Mouse (Mus musculus) testis, adult 2 months (tissue): Measurements from ENCODE around the gene Synpo2.

Source experiments
- CTCF ChIP-seq: fragments of 200-500 bp; IDR thresholded peaks from 2 replicates; pipeline ENCODE4 v1.5.1; 2012; ENCODE audit warnings: low read depth, mild to moderate bottlenecking, inconsistent platforms, low read length, moderate library complexity; ENCODE audit not compliant: control insufficient read depth, insufficient read depth, insufficient replicate concordance
- POLR2A ChIP-seq: fragments of 200-500 bp; IDR thresholded peaks from 2 replicates; pipeline ENCODE4 v1.6.1; 2012; ENCODE audit warnings: low read depth, mild to moderate bottlenecking, inconsistent platforms, low read length, moderate library complexity; ENCODE audit not compliant: control insufficient read depth

DNA sequence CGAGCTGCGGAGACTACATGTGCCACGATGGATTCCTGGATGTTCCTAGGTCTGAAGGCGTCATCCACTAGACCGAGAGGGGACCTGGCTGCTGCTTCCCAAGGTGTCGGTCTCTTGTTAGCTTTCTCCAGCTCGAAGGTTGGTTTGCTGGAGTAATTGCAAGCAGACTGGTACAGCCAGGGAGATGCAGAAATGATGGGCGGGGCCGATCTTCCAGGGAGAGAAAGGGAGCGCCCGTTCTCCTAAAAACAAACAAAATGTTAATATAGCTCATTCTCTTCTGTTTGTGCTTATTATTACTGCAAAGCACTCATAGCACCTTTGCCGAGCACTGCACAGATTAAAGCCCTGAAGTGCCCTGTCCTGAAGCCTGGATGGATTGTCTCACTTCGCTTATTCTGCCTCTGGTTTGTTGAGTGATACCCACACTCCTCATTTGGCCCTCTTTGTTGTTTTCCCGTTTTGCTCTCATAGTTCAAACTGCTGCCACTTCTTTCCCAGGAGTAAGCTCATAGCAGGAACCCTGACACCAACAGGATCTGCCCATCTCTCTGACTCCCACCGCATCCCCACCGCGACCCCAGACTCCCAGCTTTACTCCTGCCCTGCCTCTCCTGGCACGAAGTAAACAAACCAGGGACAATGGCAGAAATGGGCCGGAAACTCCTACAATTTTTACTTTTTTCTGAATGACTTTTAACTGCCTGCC, 155.8 kb downstream of the Synpo2 start:
- TF ChIP-seq POLR2A (no peak), CTCF (no peak)
